Mouse (Mus musculus) cerebellum, adult (tissue): ENCODE measurements around the gene Wdr90.

ENCODE experiments used
- ATAC-seq: cut with Nextera tagmentation; 2 replicates; pipeline ENCODE4 v1.9.2; 2017; ENCODE audit warnings: mild to moderate bottlenecking, moderate library complexity, mixed read lengths; ENCODE audit not compliant: insufficient number of reproducible peaks, low FRiP score, low TSS enrichment

The Wdr90 gene

DNA sequence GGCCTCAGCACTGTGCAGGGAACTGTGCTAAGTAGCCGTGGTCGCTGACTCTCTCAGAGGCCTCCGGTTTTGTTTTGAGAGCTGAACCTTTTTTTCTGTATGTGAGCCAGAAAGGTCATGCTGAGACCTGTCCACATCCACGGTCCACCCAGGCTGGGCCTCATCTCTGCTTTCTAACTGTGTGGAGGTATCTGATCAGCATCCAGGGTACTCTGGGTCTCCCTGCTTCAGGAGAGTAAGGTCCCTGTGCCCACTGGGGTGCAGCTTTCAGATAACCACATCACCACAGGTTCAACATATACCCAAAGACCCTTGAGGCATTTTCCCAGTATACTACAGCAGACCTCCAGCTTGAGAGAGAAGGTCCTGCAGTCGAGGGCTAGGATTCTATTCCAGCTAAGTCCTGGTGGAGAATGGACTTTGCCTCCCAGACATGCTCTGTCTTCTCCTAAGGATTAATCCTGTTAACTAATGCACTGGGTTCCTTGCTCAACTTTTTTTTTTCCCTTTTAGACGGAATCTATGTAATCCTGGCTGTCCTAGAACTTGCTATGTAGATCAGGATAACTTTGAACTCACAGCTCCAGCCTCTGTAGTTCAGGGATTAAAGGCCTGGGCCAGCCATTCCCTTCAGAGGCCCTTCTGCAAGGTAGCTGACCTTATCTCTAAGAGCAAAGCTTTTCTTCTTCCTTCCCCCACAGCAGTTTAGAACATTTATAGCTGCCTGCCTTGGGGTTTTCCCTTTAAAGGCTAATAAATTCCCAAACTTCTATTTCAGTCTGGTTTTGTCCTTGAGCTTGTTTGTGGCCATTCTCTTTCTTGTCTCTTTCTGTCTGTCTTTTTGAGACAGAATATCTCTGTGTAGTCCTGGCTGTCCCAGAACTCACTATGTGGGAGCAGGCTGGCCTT lies 657 bp upstream of the Wdr90 start:
- 0 out of 2 replicates have a peak, but pooled peaks have one; percentile 12 for ATAC-seq

DNA sequence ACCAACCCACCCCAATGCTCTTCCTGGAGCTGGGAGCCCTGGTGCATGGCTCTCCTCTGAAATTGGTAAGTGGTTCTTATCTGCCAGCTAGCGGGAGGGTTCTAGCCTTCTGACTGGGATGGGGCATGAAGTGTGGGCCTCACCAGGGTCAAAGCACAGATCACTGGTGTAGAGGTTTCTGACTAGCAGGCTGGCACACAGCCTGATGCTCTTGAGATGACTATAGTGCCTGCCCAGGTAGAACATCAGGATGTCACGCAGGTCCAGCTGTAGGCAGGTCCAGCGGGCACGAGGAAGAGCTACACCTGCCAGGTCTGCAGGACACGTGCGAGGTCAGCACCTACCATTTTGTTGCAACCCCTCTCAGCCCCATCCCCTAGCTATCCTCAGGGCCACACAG lies 1.1 kb downstream of the Wdr90 start:
- no peak for ATAC-seq

DNA sequence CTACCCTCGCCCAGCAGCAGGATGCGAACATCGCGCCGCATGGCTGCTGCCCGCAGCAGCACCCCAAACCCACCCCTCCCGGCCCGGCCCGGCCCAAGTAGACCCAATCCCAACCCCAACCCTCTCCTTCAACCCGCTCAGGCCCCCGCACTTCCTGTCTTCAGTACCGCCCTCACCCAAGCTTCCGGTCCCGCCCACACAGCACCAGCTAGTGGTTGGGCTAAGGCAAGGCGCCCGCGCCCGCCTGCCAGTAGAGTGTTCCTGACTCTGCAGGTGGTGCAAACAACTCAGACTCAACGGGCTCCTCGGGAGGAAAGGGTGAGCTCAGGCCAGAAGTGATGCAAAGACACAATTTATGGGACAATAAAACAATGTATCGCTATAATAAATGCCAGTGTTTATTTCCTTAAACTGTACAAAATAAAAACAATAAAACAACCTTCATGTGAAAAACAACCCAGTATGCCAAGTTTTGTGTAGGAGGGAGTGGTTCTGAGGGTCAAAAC lies 16.9 kb downstream of the Wdr90 start, which contains the start of gene Rhot2:
Gene Rhot2 (minus strand): TSS at position 456 of the 506 bp plus-strand sequence.
- peak; percentile 87 for ATAC-seq

DNA sequence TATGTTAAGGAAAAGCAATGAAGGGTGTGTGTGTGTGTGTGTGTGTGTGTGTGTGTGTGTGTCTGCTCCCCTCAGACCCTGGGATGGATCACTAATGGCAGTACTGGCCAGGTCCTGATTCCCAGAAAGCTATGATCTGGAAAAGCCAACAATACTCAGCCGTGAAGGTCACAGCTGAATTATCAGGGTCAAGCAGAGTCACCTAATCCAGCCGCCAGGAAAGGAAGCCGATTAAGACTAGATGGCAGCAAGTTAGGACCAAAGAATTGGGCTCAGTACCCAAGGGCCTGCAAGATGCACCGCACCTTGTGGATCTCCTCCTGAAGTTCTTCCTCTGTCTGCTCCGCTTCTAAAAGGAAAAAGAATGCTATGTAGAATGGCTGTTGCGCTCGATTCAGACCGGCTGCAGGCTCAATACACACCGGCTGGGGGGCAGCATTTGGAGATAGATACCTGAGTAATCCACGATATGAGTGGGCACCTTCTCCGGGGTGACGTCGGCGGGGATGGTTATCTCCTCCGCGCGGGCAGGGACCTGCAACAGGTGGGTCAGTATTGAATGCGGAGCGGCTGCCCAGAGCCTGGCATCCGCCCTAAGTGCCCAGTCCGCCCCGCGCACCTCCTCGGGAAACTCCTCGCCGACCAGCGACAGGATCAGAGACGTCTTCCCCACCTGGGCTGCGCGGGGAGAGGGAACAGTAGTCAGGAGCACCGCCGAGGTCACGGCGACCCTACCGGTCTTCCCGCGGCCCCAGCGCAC lies 17.5 kb downstream of the Wdr90 start:
- no peak; the same call in 1 of the 2 replicates for ATAC-seq

DNA sequence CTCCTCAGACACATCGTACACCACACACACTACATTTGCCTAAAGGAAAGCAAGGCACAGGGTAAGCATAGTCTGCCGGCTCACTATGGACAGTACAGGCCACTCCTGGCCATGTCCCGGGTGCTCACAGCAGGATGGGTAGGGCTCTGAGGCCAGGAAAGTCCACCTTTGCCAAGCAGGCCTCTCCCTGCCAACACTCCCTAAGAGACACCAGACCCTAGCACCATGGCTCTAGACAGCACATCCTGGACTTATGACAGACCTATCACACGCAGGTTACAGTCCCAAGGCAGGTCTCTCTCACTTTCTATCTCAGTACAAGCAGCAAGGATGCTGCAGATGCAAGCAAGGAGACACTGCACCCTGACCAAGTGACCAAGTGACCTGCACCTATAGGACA lies 18.2 kb downstream of the Wdr90 start:
- no peak for ATAC-seq

DNA sequence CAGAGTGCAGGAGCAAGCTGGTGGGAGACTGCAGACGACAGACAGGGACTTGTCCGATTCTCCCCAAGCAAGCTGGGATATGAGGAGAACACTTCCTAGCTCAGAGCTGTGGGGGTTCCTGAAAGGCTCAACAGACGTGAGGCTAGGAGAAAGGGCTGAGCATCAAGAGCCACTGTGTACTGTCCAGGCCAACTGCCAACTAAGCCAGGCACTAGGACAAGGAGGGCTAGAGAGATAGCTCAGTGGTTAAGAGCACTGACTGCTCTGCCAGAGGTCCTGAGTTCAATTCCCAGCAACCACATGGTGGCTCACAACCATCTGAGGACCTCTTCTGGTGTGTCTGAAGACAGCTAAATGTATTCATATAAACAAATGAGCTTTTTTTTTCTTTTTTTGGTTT lies 18.8 kb downstream of the Wdr90 start:
- ATAC-seq, result no peak

DNA sequence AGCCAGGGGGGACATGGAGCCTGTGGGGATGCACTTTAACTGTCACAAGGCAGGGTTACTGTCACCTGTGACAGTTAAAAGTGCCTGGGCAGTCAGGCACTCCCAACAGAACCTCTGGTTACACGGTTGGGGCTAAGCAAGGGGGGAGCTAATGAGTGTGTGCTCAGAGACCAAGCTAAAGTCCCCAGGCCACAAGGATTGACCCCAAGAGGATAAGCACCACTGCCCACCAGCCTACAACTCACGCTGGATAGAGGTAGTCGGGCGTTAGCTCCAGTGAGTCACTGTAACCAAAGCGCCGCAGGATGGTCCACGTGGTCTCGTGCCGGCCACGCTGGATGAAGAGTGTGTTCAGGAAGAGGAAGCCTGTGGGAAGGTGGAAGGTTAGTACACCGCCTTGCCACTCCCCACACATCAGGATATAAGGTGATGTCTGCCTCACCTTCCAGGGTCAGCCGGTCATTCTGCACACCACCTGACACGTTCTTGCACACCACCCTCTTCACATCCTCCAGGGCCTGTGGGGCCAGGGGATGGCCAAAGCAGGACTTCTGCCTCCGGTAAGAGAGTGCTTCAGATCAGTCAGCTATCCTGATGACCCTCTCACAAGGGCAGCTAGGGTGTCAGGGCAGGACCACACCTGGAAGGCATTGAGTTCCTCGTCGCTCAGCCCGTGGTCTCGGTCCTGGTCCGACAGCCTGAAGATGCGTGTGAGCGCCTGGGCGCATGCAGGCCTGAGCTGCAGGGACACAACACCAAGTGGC lies 20.0 kb downstream of the Wdr90 start, which contains the start of gene Gm20683:
Gene Gm20683 (minus strand): TSS at position 647 of the 764 bp plus-strand sequence.
- no peak for ATAC-seq

DNA sequence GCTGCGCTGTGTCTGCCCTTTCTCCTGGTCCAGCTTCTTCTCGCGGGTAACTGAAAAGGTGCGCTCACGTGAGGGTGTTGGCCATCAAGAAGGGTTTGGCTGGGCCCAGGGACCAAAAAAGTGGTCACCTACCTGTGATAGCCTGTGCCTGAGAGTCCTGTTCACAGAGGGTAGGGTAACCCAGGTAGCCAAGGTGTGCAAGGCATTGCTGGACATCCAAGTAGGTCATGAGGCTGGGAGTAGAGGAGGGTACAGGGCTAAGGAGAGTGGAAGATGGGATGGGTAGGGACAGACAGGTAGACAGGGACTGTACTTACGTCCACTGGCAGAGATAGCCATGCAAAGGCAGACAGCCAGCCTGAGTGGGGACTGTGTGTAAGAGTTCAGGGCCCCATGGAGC lies 20.8 kb downstream of the Wdr90 start:
- ATAC-seq, result no peak

DNA sequence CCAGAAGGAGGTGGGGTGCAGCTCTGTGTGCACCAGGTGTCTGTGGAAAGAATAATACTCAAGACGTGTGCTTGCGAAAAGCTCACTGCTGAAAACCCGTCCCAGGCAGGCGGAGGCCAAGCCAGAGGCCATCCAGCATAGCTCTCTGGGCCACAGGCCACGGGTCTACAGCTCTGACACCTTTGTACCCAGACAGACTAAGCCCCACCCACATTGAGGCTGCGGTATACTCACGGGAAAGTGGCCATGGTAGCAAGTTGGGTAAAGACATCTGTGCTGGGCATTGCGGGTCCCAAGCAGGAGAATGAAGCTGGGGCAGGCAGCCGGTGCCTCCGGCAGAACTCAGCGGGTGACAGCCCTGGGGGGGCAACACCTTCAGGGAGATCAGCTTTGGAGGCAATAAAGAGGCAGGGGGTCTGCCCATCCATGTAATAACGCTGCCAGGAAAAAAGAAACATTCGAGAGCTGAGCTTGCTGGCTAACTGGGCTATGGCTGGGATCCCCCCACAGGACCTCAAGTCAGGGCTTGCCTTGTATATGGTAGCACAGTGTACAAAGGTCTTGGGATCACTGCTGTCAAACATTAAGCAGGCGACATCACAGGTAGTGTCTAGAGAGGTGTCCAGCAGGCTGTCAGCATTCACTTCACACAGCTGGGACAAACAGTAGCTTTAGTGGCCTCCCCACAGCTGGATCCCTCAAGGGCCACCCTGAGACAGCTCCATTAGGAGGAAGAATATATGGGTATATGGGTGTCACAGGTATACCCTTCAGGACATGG lies 21.7 kb downstream of the Wdr90 start:
- no peak for ATAC-seq

DNA sequence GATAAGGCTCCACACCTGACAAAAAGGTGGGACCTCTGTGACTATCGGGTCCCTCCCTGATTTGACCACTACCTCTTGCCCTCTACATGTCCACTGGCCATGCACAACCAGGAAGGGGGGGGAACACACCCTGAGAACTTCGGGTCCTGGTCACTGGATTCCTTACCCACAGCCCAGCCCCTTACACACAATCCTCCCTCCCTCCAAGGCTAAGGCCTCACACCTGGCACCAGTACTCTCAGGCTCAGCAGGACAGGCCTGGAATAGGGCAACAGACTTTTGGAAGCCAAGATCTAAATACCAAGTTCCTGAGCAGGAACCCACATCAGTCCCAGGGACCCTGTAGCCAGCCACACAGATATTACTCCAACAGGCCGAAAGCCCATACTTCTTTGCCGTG lies 22.4 kb downstream of the Wdr90 start:
- no peak for ATAC-seq

DNA sequence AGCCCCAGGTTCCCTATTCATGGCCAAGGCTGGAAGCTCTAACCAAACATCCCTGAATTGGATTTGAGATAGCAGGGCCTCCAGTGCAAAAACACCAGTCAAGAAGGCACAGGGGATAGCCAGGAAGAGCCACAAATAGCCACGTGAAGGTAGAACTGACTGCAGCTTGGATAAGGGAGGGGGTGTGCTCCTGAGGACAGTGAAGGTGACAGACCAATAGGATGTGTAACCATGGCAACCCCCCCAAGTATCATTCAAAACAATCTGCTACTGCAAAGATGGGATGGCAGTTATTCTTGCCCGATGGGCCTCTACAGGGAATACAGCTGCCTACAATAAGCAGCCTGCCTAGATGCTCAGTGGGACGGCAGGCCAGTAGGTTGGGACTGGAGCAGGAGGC lies 23.8 kb downstream of the Wdr90 start:
- no peak for ATAC-seq

DNA sequence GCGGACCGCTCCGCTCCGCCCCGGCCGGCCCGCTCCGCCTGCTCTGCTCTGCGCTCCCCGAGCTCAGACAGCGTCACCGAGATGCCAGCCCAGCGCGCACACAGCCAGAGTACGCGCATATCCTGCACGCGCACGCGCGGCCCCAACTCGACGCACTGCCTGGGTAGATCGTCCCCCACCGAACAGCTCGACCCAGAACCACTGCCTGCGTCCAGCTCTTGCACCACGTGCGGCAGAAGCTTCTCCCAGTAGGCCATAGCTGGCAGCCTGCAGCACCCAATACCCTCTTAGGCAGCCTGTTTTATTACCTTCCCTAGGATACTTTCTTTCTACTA lies 24.3 kb downstream of the Wdr90 start, which contains the start of gene Rhbdl1:
Gene Rhbdl1 (minus strand): TSS at position 220 of the 335 bp plus-strand sequence.
- peak; percentile 45; the same call in 1 of the 2 replicates for ATAC-seq

DNA sequence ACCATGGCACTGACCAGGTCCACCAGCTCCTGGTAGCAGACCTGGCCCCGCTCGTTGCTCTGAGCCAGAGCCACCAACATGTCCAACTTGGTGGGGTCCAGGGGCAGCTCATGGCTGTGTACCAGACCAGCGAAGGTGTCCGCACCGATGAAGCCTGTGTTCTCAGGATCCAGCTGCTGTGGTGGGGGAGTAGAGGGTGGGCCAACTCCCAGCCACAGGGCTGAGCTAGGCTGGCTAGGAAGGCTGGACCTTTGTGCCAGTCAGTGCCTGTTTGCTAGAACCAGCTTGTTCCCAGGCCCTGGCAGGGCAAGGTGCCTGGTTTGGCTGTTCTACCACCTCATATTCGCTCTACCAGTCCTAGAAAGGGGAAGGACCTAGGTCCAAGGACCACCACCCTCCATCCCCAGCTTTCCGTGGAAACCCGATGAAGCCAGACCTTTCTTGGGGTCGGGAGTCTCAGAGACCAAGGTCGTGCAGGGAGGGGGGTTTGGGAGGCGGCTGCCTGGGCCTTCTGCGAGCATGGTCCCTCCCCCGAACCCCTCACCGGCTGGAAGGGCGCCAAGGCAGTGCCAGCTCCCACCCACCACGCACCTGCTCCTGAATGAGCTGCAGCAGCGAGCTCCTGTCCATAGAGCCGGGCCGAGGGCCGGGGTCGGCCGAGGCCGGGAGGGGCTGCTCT lies 24.8 kb downstream of the Wdr90 start:
- no peak for ATAC-seq

DNA sequence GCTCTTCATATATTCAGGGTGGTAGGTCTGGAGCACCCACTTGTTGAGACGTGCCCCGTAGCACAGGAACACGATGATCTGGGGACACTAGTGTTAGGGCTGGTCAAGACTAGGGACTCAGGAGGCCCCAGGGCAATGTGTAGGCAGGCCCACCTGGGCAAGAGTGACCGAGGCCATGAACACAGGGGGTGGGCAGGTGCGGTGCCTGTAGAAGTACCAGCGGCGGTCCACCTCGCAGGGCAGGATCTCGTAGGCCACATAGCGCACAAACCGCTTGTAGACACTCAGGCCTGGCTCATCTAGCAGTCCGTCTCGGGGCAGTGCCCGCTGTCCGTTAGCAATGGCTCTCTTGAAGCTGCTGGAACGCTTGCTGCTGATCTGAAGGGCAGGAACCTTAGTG lies 25.5 kb downstream of the Wdr90 start:
- no peak for ATAC-seq

DNA sequence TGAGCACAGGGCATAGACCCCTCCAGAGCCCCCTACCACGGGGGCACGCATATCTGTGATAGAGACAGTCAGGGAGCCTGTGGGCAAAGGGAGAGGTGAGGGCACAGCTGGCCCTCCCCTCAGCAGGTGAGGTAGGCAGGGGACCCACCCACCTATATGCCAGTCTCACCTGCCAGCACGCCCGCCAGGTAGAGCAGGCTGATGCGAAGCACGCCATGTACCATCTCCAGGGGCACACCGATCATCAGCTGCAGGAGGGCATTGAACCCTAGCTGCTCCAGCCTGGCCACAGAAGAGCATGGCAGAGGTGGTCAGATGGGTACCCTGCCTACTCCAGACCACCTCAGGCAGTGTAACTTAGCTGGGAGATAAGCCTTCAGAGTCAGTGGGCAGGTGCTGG lies 26.0 kb downstream of the Wdr90 start:
- no peak for ATAC-seq

DNA sequence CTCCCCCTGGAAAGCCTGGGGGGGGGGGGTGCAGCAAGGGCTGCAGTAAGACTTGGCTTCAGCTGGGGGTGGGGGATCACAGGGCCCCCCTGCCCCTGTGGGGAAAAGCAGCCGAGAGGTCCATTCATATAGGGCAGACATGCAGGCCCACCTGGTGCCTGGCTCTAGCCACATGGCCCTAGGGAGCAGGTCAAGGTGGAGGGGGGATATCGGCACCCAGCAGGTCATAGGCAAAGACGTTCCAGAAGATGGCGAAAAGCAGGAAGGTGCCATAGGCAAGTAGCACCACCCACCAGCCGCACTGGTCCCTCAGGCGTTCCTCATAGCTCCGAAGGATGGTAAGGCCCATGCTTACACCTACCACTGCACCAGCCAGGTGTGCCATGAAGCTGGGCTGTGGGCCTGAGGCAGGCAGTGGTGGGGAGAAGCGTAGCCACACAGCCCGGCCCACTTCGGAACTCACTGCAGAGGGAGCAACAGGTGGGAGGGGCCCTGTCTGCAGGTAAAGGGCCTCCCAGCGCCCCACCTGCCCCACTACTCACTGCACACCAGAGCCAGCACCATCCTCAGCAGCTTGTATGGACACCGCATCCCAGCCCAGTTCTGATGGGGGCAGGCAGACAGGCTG lies 26.6 kb downstream of the Wdr90 start:
- no peak for ATAC-seq

DNA sequence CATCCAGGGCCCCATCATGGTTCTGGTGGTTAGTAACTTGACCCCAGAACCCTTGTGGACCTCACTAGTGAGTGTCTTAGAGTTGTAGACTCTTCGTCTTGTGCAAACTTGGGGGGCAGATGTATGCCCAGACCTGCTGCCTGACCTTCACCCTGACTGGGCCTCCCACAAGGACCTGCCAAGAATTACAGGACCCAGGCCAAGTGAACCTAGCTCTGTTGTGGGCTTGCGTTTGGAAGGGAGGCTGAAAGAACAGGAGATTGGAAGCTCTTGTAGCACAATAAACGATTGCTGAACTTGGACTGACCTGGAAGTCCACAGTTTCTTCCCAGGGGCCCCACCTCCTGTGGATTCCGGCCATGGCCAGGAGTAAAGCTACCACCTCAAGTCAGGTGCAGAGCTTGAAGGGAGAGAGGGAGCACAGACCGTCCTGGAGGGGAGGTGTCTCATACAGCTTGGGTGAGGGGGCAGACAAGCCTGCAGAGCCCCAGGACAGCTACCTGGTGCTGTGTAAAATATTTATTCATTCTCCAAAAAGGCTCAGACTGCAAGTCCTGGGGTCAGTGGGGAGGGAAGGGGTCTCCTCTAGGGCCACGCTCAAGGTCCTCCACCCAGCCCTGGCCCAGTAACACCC lies 27.2 kb downstream of the Wdr90 start:
- no peak for ATAC-seq

DNA sequence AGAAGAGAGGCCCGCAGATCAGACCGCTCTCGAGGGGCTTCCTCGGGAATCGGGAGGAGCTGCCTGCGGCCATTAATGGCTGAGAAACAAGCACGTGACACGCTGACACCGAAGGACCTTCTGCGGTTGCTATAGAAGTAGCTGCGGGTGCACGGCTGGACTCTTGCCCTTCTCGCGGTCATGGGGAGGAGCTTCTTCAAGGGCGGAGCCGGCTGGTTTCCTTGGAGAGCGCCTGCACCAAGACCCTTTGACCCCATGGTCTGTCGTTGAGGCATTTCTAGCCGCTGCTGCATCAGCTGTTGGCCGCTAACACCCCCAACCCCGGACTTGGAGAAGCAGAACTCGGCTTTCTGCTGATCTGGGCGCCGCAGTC lies 28.0 kb downstream of the Wdr90 start, which contains the start of gene Stub1:
Gene Stub1 (minus strand): TSS at position 114 of the 373 bp plus-strand sequence.
- 0 out of 2 replicates have a peak, but pooled peaks have one; percentile 2 for ATAC-seq
